Mouse (Mus musculus): ENCODE measurements around the gene Rtn4rl1.
A peak's percentile ranks its signal among the peaks of the same experiment; 100 is the strongest.

Rtn4rl1 gene

DNA sequence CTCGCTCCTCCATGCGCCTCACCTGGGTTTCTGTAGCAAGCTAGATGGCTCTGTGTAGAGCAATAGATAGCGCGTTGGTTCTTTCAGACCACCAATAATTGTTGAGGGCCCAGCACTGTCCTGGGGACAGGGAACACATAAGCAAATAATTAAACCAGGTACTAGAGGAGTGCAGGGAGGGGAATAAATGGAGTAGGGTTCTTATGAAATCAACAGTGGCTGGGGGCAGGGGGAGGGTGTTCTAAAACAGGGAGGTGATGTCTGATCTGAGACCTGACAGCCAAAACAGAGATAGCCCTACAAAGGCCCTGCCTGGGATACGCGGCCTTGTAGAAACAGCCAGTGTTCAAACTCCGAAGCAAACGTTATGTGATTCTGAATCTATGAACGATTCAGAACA lies 56.0 kb downstream of the Rtn4rl1 start:
- DNase-seq (ENCODE audit: low spot score): no peak

DNA sequence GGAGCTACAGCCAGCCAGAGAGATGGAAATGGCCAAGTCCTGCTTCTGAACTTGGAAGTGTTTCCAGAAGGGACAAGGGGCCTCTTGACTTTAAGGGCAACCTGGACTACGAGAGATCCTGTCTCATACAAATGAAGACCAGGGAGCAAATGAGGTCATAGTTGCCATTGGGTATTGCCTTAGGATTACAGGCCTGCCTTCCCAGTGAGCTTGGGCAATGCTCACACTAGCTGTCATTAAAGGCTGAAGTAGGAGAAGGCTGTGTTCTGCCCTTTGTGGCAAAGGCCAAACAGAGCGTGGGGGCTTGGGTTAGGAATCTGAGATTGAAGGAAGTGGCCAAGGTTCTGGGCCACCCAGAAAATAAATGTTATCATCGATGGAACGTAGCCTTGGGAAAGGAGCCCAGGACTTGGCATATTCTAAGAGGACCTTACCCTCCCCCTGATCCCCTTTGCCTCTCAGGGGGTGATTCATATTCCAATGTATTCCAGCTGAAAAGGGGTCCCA lies 57.5 kb downstream of the Rtn4rl1 start:
- no peak for DNase-seq (ENCODE audit: low spot score)

GRCm38 (mm10) chr11:75251557-75252070 lies 58.0 kb downstream of the Rtn4rl1 start:
- no peak for DNase-seq (ENCODE audit: low spot score)

DNA sequence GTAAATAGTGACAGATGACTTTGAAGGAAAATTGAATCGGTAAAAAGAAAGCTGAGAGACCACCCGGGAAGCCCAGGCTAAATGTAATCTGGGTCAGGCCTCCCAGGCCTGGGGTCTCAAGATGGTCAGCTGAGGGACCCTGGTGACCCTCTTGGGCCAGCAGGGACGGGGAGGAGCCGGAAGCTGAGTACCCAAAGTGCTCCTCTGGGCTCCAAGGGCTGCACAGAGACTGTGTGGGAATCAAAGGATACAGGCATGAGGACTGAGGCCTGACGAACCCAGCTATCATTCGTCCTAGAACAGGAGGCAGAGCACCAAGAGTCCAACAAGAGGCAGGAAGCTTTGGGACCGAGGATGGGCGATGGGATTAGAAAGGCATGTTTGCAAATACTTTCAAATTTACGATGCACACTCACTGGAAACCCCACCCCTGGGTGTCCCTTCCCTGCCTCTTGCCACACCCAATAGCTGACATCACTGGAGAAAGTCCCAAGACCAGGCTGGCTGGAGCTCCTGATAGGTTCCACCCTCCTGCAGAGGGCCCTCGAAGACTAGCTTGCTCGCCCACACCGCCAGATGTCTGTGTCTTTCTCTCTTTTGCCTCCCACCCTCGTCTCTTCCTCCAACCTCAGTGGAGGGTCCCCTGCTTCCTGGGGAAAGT lies 60.8 kb downstream of the Rtn4rl1 start:
- no peak for DNase-seq (ENCODE audit: low spot score)

DNA sequence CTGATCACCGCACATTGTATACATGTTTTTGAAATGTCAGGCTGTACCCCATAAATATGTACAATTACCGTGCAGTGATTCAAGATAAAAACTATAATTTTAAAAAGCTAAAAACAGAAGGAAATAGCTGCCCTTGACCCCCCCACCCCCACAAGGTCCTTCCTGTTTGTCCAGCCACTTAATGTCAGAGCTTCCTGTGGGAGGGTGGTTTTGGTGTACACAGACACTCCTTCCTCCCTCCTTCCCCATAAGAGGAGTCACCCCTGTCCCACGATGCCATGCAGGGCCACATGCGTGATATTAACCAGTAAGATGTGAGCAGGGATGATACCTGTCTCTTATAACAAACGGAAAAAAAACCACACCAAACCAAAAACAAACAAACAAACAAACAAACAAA lies 61.7 kb downstream of the Rtn4rl1 start:
- DNase-seq (ENCODE audit: low spot score): no peak

DNA sequence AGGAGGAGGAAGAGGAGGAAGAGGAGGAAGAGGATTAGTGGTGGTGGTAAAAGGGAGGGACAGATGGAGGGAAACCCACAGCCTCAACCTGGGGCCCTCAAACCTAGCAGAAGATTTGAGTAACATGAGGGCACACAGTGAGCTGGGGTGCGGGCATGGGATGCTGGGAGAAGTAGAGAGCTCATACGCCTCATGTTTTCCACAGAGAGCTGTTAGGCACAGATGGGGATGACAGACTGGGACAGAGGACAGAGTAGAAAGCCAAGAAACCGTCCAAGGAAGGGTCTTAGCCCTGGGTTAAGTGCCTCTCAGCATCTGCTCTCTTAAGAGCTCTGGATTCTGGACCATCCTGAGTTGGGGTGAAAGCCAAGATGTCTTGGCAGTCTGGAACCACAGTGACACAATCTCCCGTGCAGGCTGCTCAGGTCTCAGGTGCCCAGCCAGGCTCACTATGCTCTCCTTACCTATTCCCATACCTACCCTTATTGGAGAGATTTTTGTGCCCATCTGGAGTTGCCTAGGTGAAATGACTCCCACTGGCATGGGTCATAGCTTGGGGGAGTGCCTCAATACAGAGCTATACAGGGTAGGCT lies 63.6 kb downstream of the Rtn4rl1 start:
- DNase-seq (ENCODE audit: low spot score): no peak

GRCm38 (mm10) chr11:75259416-75259815 lies 65.8 kb downstream of the Rtn4rl1 start:
- peak; percentile 42 for DNase-seq (ENCODE audit: low spot score)

- DNase-seq (ENCODE audit: low spot score): peak; percentile 68
Observed at GRCm38 (mm10) chr11:75259996-75260561, 66.5 kb downstream of the Rtn4rl1 start.

- DNase-seq (ENCODE audit: low spot score): no peak
Observed at GRCm38 (mm10) chr11:75261016-75261415, 67.4 kb downstream of the Rtn4rl1 start.

- DNase-seq (ENCODE audit: low spot score): no peak
Observed at GRCm38 (mm10) chr11:75261730-75262129, 68.1 kb downstream of the Rtn4rl1 start.

DNA sequence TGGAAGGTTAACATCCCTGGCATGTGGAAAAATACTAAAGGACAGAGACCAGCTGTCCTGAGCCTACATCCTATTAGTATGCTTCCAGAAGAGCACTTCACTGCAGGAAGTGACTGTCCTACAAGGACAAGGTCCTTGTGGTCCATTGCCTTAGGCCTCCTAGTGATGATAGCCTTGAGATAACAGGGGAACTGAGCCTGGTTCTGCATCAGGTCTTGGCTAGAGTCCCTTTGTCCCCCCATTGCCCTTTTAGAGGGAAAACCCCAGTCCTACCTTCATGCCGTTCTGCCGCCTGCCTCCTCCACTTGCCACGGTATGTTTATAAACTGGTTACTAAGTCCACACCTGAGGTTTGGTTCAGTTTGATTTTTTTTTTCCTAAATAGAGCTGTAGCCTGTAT lies 68.6 kb downstream of the Rtn4rl1 start:
- DNase-seq (ENCODE audit: low spot score): no peak

GRCm38 (mm10) chr11:75262791-75263190 lies 69.2 kb downstream of the Rtn4rl1 start:
- peak; percentile 43 for DNase-seq (ENCODE audit: low spot score)

DNA sequence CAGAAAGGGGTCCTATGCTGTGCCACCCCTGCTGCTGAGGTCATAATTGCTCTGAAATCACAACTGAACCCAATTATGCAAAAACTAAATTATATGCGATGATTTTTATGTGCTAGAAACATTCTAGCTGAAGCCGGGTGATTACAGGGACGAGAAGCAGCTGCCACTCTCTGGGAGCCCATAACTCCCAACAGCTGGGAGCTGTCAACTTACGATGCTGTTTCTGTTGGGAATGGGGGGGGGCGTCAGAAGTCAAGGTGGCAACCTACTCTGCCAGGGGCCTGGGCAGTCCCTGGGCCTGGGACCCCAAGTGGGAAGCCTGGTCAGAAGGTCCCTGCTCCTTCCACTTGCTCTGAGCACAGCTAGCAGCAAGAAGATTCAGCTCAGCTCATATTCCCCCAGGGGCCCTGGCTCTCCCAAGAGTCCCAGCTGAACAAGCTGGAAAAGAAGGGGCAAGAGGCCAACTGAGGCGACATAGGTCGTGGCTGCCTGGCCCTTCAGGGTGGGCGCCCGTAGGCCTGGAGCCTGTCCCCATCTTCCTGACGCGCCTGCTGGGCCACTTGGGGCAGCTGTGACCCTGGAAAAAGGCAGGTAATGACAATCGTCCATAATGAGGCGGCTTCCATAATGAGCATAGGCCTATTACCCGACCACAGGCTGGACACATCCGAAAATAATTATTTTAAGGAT lies 69.8 kb downstream of the Rtn4rl1 start:
- DNase-seq (ENCODE audit: low spot score): no peak

DNA sequence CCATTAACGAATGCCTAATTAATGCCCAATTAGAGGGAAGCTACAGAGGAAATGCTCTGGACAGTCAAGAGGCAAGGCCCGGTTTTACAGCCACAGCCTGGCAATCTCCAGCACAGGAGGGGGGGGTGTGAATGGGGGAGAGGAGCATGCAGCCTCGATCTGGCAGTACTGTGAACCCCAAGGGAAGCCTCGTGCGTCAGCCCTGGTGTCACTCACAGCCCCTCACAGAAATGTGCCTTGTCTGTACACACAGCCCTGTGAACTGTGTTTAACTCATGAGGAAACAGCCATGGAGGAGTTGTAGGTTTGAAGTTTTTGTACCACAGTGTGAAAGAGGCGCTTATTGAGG lies 70.4 kb downstream of the Rtn4rl1 start:
- DNase-seq (ENCODE audit: low spot score): peak; percentile 27

DNA sequence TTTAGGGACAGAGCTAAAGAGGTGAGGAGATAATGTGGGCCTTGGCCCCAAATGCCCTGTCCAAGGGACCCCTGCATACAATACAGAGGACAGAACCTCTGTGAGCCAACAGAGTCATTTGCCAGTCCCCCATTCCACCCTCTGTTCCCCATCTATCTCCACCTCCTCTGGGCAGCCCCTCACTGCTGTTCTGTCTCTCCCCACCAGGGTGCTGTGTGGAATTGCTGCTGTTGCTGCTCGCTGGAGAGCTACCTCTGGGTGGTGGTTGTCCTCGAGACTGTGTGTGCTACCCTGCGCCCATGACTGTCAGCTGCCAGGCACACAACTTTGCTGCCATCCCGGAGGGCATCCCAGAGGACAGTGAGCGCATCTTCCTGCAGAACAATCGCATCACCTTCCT lies 71.0 kb downstream of the Rtn4rl1 start:
- DNase-seq (ENCODE audit: low spot score): no peak

GRCm38 (mm10) chr11:75265545-75265944 lies 72.0 kb downstream of the Rtn4rl1 start:
- no peak for DNase-seq (ENCODE audit: low spot score)

DNA sequence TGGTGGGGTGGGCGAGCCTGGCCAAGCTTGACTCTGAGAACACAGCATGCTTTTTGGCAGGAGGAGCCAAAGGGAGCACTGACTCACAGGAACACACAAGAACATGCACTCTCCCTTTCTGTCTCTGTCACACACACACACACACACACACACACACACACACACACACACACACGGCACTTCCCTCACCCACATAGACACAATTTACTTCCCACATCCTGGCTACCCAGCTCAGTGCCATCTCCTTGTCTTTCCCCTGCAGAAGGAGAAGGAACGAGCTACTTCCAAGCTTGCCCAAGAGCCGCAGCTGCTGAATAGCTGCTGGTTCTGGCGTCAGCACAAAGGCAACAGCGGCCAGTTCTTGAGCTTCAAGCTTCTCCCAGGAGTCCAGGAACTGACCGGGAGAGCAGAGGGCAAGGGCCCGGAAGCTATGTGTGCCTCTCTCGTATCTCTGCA lies 74.3 kb downstream of the Rtn4rl1 start:
- DNase-seq (ENCODE audit: low spot score): no peak

DNA sequence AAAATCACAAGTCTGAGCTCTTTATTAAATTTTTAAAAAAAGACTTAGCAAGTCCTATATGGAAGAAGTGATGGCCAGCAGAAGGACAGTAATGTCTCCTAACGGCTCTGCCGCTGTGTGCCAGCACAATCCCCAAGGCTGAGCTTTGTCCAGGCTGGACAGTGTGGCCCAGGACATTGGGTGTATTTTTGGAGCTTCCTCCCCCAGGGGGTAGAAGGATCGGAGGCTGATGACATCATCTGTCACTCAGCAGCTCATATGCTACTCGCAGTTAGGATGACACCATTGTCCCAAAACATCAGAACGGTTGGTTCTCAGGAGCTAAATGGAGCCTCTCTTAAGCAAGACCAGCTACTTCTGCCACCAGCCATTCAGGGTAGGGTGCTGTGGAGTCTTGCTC lies 74.9 kb downstream of the Rtn4rl1 start:
- no peak for DNase-seq (ENCODE audit: low spot score)

- no peak for DNase-seq (ENCODE audit: low spot score)
Observed at GRCm38 (mm10) chr11:75269213-75269612, 75.6 kb downstream of the Rtn4rl1 start.

DNA sequence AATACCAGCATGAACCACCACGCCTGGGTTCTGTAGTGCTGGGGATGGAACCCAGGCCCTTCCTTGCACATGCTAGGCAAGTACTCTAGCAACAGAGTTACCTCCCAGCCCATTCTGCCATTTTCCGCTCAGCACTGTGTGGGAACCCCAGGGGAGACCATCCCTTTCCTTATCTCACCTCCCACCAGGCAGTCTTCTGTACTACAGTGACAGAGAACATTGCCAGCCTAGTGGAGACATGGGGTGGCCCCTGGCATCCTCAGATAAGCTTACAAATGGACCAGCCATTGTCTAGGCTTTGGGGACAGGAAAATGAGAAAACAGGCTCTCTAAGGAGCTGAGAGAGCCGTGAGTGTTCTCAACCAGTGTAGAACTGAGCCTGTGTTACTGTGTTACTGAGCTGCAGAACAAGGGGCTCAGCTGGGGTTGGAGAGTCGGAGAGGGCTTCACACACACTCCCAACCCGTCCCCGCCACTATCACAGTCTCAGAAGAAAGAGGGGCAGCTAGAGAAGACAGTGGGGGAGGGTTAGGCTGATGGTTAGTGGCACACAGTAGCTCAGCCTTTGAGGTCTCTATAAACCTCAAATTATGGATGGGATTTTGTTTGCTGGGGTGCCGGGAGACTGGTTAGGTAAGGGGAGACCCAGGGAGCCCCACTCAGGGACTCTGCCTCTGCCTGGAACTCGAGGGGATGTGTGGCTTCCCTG lies 76.8 kb downstream of the Rtn4rl1 start:
- DNase-seq (ENCODE audit: low spot score): no peak

GRCm38 (mm10) chr11:75270985-75271434 lies 77.4 kb downstream of the Rtn4rl1 start:
- DNase-seq (ENCODE audit: low spot score): no peak

- DNase-seq (ENCODE audit: low spot score): no peak
Observed at GRCm38 (mm10) chr11:75273466-75273865, 79.9 kb downstream of the Rtn4rl1 start.
